Mouse (Mus musculus): ENCODE measurements around the gene Dact2.

The Dact2 gene

GRCm38 (mm10) chr17:14204061-14204460 lies at the start of gene Dact2:
Gene Dact2 (minus strand): TSS chr17:14204304.
- no peak for DNase-seq (ENCODE audit: low read depth, low spot score)

- DNase-seq (ENCODE audit: low read depth, low spot score), result no peak
Observed at GRCm38 (mm10) chr17:14252456-14252855, 48.4 kb upstream of the Dact2 start.

DNA sequence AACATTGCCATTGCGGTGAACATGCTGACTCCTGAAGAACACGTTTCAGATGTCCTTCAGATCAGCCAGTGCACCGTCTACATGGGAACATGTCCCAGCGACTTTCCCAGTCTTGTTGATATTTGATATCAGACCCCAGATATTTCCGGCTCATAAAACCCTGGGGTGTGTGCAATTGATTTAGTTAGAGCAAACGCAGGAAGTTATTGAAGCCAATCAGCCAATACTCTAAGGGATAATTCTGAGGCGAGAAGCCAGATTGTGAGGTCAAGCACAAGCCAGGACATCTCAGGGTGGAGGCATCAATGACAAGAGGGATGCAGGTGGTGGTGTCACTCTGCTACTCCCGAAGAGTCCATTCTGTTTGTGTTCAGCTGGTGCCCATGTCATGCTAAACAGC lies 46.3 kb upstream of the Dact2 start:
- DNase-seq (ENCODE audit: low read depth, low spot score), result no peak

GRCm38 (mm10) chr17:14249595-14249994 lies 45.5 kb upstream of the Dact2 start:
- DNase-seq (ENCODE audit: low read depth, low spot score), result no peak

- DNase-seq (ENCODE audit: low read depth, low spot score), result no peak
Observed at GRCm38 (mm10) chr17:14247931-14248330, 43.8 kb upstream of the Dact2 start.

- no peak for DNase-seq (ENCODE audit: low read depth, low spot score)
Observed at GRCm38 (mm10) chr17:14246266-14246665, 42.2 kb upstream of the Dact2 start.

GRCm38 (mm10) chr17:14244195-14244965 lies 40.3 kb upstream of the Dact2 start:
- DNase-seq (ENCODE audit: low read depth, low spot score), result no peak

- DNase-seq (ENCODE audit: low read depth, low spot score), result no peak
Observed at GRCm38 (mm10) chr17:14242634-14243033, 38.5 kb upstream of the Dact2 start.

- no peak for DNase-seq (ENCODE audit: low read depth, low spot score)
Observed at GRCm38 (mm10) chr17:14239960-14240359, 35.9 kb upstream of the Dact2 start.

GRCm38 (mm10) chr17:14237134-14237533 lies 33.0 kb upstream of the Dact2 start:
- no peak for DNase-seq (ENCODE audit: low read depth, low spot score)

GRCm38 (mm10) chr17:14234774-14235389 lies 30.8 kb upstream of the Dact2 start:
- DNase-seq (ENCODE audit: low read depth, low spot score), result no peak

DNA sequence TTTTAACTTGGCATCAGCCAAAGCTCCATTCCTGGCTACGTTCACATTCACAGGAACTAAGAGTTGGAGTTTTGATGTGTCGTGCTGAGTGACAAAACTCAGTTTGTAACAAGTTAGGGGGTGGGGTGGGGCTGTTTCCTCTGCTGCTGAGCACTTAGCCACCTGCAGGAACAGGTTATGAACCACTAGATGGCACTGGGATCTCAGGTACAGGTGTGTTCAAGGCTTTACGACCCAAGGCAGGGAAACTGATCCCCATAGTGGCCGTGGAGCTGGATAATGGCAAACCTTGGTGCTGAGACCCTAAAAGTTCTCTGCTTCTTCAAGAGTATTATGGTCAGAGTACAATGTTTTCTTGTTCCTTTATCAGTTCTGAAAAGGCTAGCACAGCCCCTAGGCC lies 29.6 kb upstream of the Dact2 start:
- no peak for DNase-seq (ENCODE audit: low read depth, low spot score)

- DNase-seq (ENCODE audit: low read depth, low spot score), result peak; percentile 11
Observed at GRCm38 (mm10) chr17:14232629-14233028, 28.5 kb upstream of the Dact2 start.

- no peak for DNase-seq (ENCODE audit: low read depth, low spot score)
Observed at GRCm38 (mm10) chr17:14230698-14231430, 26.8 kb upstream of the Dact2 start.

- DNase-seq (ENCODE audit: low read depth, low spot score), result no peak
Observed at GRCm38 (mm10) chr17:14228381-14228780, 24.3 kb upstream of the Dact2 start.

DNA sequence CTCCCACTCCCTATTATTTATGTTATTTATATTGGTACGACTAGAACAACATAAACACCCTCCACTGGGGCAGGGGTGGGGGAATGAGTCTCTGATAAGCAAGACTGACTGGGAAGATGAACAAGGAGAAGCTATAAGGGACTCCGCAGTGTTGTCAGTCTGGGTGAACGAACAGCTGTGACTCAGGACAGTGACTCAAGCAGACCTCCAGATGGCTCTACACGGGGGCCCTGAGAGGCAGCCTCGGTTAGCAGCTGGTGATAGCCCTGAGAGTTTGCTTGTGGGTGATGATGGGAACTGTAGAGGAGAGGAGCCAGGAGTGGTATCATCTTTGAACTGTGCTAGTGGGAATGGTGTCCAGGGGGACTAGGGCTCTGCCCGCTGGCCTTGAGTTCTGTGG lies 23.5 kb upstream of the Dact2 start:
- DNase-seq (ENCODE audit: low read depth, low spot score), result no peak

DNA sequence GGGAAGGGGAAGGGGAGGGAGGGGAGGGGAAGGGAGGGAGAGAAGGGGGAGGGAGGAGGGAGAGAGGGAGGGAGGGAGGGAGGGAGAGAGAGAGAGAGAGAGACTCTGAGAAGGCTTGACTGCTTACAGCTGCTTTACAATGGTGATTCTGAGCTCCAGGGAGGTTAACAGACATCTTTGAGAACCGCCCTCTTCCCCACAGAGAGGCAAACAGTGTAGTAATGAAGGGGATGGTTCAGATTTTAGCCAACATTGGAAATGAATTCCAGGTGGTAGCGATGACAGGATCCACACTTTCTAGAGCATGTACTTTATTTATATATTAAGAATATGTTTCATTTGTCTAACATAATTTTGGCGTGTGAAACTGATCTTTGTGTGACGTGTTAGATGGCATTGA lies 22.7 kb upstream of the Dact2 start:
- DNase-seq (ENCODE audit: low read depth, low spot score), result no peak

DNA sequence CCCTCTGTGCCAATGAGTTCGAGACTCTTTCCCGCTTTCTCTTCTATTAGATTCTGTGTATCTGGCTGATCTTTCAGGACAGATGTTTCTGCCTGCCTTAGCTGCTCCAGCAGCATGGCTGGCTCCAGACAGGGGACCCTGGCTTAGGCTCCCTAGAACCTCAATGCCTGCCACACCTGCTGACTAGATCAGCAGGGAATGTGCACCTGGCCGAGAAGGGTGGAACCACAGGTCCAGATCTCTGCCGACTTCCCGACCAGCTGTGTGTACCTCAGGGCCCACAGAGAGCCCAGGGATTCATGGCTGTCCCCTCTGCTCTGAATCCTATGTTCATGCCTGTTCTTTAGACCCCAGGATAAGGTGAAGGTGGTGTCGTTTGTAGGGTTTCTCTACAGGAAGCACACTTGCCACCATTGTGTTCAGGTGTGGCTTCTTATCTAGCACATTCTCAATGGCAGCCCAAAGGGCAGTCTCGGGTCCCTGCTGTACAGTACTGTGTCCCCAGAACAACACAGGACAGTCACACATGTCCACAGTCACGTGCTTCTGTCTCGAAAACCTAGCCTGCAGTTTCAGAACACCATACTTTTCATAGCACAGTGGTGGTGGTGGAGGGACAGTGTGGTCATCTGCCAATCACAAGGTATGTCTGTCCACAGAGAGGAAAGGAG lies 22.0 kb upstream of the Dact2 start:
- no peak for DNase-seq (ENCODE audit: low read depth, low spot score)

GRCm38 (mm10) chr17:14221893-14222615 lies 17.9 kb upstream of the Dact2 start:
- no peak for DNase-seq (ENCODE audit: low read depth, low spot score)

DNA sequence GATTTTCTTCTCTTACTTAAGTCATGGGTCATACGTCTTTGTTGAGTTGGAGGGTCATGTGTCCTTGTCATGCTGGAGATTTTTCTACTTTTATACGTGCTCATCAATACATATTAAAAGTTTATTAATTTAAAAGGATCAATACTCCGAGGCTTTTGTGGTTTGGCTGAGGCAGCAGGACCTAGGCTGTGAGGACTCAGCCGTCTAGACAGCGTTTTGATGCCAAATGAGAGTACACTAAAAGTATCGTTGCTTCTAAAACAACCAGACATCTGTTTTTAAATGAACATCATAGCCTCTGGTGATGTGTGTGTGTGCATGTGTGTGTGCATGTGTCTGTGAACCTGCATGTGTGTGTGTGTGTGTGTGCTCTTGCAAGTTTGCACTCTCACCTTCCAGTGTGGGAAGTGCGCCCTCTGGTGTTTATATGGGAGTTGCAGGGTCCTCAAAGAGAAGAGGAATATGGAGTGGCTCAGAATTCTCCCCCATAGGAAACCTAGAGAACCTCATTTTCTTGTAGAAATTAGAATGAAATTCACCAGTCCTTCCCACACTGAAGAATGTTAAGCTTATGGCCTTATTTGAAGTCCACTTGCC lies 16.6 kb upstream of the Dact2 start:
- DNase-seq (ENCODE audit: low read depth, low spot score), result peak; percentile 57

DNA sequence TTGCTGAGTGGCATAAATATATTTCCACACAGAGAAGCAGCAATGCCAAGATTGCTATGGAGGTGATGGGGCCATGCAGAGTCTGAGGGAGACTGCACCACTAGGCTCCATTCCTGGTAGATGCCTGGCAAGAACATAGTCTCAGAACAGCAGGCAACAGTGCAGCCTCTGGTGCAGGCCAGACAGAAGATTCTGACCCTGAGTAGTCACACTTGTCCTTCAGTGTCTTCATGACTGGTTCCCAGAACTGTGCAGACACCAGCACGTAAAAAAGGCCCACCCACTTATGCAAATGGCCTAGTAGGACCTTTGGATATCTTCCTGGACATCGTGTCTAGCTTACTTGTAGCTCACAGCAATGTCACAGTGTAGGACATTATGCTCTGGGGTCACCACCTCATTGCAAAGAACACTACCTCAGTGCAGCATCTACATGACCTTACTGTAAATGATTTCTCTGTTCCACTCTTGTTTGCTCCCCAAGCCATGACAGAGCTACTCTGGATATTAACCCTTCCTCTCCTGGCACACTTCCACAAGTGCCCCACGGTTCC lies 9.9 kb upstream of the Dact2 start:
- no peak for DNase-seq (ENCODE audit: low read depth, low spot score)
